Mouse (Mus musculus): Measurements from ENCODE around the gene Nhlrc4. TPM values are rescaled to one million over a fixed set of nuclear protein-coding genes. Genes with fewer than 3 reads are reported as not detected.

The Nhlrc4 gene
- polyA plus RNA-seq, 1 experiment from 2014 or later: not detected

GRCm38 (mm10) chr17:25950706-25951105 is 5.9 kb upstream of the Nhlrc4 start:
- Histone ChIP-seq H3K9me3 (ENCODE audit: control insufficient read depth, low read length) (no peaks in the 10 kb centered on the region), H3K4me1 (ENCODE audit: control insufficient read depth in 2 of 2, insufficient read depth in 2 of 2, low read length in 2 of 2) (peaks cover 5 to 13% of the 10 kb centered on the region in 2 experiments; a peak in 3 of 4 replicates), H3K4me3 (ENCODE audit: control insufficient read depth in 1 of 2, insufficient read depth in 1 of 2, low read depth in 1 of 2, low read length in 2 of 2) (no peak overlapping the region), H3K27ac (replicated peaks in 1 of 2; ENCODE audit: control insufficient read depth in 1 of 2, insufficient read depth in 1 of 2, low read depth in 2 of 2, low read length in 2 of 2) (no peak overlapping the region), H3K36me3 (ENCODE audit: control insufficient read depth, insufficient read depth, low read length) (no peaks in the 10 kb centered on the region), H3K4me2 (ENCODE audit: low read length) (no peak overlapping the region), H3K27me3 (ENCODE audit: control insufficient read depth, insufficient read depth, low read length) (peaks cover 46% of the 10 kb centered on the region), H3K9ac (ENCODE audit: low read length) (no peak overlapping the region)
- no CpG with 5 or more reads among the region's 3 CpGs for WGBS
- ATAC-seq (ENCODE audit: insufficient number of reproducible peaks, insufficient read depth, low FRiP score, low read depth): no peak

- Histone ChIP-seq H3K4me2 (ENCODE audit: low read length) (no peak overlapping the region), H3K4me3 (ENCODE audit: control insufficient read depth in 1 of 2, insufficient read depth in 1 of 2, low read depth in 1 of 2, low read length in 2 of 2) (no peak overlapping the region), H3K9me3 (ENCODE audit: control insufficient read depth, low read length) (no peaks in the 10 kb centered on the region), H3K36me3 (ENCODE audit: control insufficient read depth, insufficient read depth, low read length) (no peaks in the 10 kb centered on the region), H3K9ac (ENCODE audit: low read length) (no peak overlapping the region), H3K27me3 (ENCODE audit: control insufficient read depth, insufficient read depth, low read length) (peaks cover 46% of the 10 kb centered on the region), H3K4me1 (ENCODE audit: control insufficient read depth in 2 of 2, insufficient read depth in 2 of 2, low read length in 2 of 2) (peaks cover 5 to 13% of the 10 kb centered on the region in 2 experiments; a peak in 3 of 4 replicates), H3K27ac (replicated peaks in 1 of 2; ENCODE audit: control insufficient read depth in 1 of 2, insufficient read depth in 1 of 2, low read depth in 2 of 2, low read length in 2 of 2) (no peak overlapping the region)
- no peak for ATAC-seq (ENCODE audit: insufficient number of reproducible peaks, insufficient read depth, low FRiP score, low read depth)
- 80% methylated on average over 5 of the region's 5 CpGs for WGBS
Measured at GRCm38 (mm10) chr17:25949981-25950380, 5.2 kb upstream of the Nhlrc4 start.

DNA sequence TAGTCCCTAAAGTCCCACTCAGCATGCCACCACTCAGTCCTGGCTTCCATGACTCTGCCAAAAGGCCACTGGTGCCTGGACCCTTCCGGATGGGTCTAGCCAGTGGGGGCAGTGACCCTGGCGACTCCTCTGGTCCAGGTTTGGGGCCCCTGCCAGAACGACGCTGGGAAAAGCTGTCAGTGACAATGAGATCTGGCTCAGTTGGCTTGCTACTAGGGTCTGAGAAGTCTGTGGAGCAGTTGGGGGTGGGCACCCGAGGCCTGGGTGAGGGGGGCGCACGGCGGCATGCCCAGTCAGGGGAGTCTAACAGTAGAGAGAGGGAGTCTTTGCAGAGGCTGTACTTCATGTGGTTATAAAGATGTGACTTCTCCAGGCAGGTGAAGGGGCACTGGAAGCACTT is 3.3 kb upstream of the Nhlrc4 start:
- Histone ChIP-seq H3K9ac (ENCODE audit: low read length) (no peak overlapping the region), H3K4me2 (ENCODE audit: low read length) (no peak overlapping the region), H3K27ac (replicated peaks in 1 of 2; ENCODE audit: control insufficient read depth in 1 of 2, insufficient read depth in 1 of 2, low read depth in 2 of 2, low read length in 2 of 2) (no peak overlapping the region), H3K9me3 (ENCODE audit: control insufficient read depth, low read length) (no peaks in the 10 kb centered on the region), H3K4me3 (ENCODE audit: control insufficient read depth in 1 of 2, insufficient read depth in 1 of 2, low read depth in 1 of 2, low read length in 2 of 2) (no peak overlapping the region), H3K4me1 (ENCODE audit: control insufficient read depth in 2 of 2, insufficient read depth in 2 of 2, low read length in 2 of 2) (peaks cover 5 to 13% of the 10 kb centered on the region in 2 experiments; a peak in 3 of 4 replicates), H3K27me3 (ENCODE audit: control insufficient read depth, insufficient read depth, low read length) (peaks cover 36% of the 10 kb centered on the region), H3K36me3 (ENCODE audit: control insufficient read depth, insufficient read depth, low read length) (no peaks in the 10 kb centered on the region)
- no peak for ATAC-seq (ENCODE audit: insufficient number of reproducible peaks, insufficient read depth, low FRiP score, low read depth)
- 74% methylated on average over 8 of the region's 8 CpGs for WGBS

- Histone ChIP-seq H3K36me3 (ENCODE audit: control insufficient read depth, insufficient read depth, low read length) (no peaks in the 10 kb centered on the region), H3K27ac (replicated peaks in 1 of 2; ENCODE audit: control insufficient read depth in 1 of 2, insufficient read depth in 1 of 2, low read depth in 2 of 2, low read length in 2 of 2) (no peak overlapping the region), H3K4me2 (ENCODE audit: low read length) (no peak overlapping the region), H3K9me3 (ENCODE audit: control insufficient read depth, low read length) (no peaks in the 10 kb centered on the region), H3K27me3 (ENCODE audit: control insufficient read depth, insufficient read depth, low read length) (peaks cover 31% of the 10 kb centered on the region), H3K4me1 (ENCODE audit: control insufficient read depth in 2 of 2, insufficient read depth in 2 of 2, low read length in 2 of 2) (peaks cover 5 to 13% of the 10 kb centered on the region in 2 experiments; a peak in 3 of 4 replicates), H3K9ac (ENCODE audit: low read length) (no peak overlapping the region), H3K4me3 (ENCODE audit: control insufficient read depth in 1 of 2, insufficient read depth in 1 of 2, low read depth in 1 of 2, low read length in 2 of 2) (no peak overlapping the region)
- WGBS: 73% methylated on average over 4 of the region's 4 CpGs
- ATAC-seq (ENCODE audit: insufficient number of reproducible peaks, insufficient read depth, low FRiP score, low read depth): no peak
Measured at GRCm38 (mm10) chr17:25947576-25947975, 2.8 kb upstream of the Nhlrc4 start.

GRCm38 (mm10) chr17:25946891-25947290 is 2.1 kb upstream of the Nhlrc4 start:
- Histone ChIP-seq H3K4me2 (ENCODE audit: low read length) (no peak overlapping the region), H3K9ac (ENCODE audit: low read length) (no peak overlapping the region), H3K27ac (replicated peaks in 1 of 2; ENCODE audit: control insufficient read depth in 1 of 2, insufficient read depth in 1 of 2, low read depth in 2 of 2, low read length in 2 of 2) (no peak overlapping the region), H3K27me3 (ENCODE audit: control insufficient read depth, insufficient read depth, low read length) (peaks cover 25% of the 10 kb centered on the region), H3K4me3 (ENCODE audit: control insufficient read depth in 1 of 2, insufficient read depth in 1 of 2, low read depth in 1 of 2, low read length in 2 of 2) (no peak overlapping the region), H3K9me3 (ENCODE audit: control insufficient read depth, low read length) (no peaks in the 10 kb centered on the region), H3K4me1 (ENCODE audit: control insufficient read depth in 2 of 2, insufficient read depth in 2 of 2, low read length in 2 of 2) (peaks cover 5 to 7% of the 10 kb centered on the region in 2 experiments; a peak in 3 of 4 replicates), H3K36me3 (ENCODE audit: control insufficient read depth, insufficient read depth, low read length) (no peaks in the 10 kb centered on the region)
- 81% methylated on average over 8 of the region's 8 CpGs for WGBS
- ATAC-seq (ENCODE audit: insufficient number of reproducible peaks, insufficient read depth, low FRiP score, low read depth): no peak

DNA sequence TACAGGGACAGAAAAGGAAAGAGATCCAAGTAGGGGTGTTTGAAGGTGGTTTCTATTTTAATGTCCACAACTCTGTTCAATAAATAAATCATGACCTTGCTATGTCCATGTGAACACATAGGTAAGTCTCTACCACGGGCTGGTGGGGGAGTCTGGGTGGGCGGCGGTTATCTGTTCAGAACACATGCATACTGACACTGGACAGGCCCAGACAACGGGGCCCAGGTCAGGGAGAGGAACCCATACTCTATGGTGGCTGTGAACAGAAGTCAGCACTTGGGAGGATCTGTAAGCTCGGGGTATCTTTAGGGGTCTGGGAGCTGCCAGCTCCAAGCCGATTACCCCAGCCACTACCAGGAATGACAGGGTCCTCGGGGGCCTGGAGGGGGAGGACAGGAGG is 1.6 kb upstream of the Nhlrc4 start:
- Histone ChIP-seq H3K4me2 (ENCODE audit: low read length) (no peak overlapping the region), H3K4me1 (ENCODE audit: control insufficient read depth in 2 of 2, insufficient read depth in 2 of 2, low read length in 2 of 2) (peaks cover 3 to 4% of the 10 kb centered on the region in 2 experiments; a peak in 2 of 4 replicates), H3K27ac (replicated peaks in 1 of 2; ENCODE audit: control insufficient read depth in 1 of 2, insufficient read depth in 1 of 2, low read depth in 2 of 2, low read length in 2 of 2) (no peak overlapping the region), H3K27me3 (ENCODE audit: control insufficient read depth, insufficient read depth, low read length) (peaks cover 19% of the 10 kb centered on the region), H3K36me3 (ENCODE audit: control insufficient read depth, insufficient read depth, low read length) (no peaks in the 10 kb centered on the region), H3K4me3 (ENCODE audit: control insufficient read depth in 1 of 2, insufficient read depth in 1 of 2, low read depth in 1 of 2, low read length in 2 of 2) (no peak overlapping the region), H3K9ac (ENCODE audit: low read length) (no peak overlapping the region), H3K9me3 (ENCODE audit: control insufficient read depth, low read length) (no peaks in the 10 kb centered on the region)
- 68% methylated on average over 7 of the region's 7 CpGs for WGBS
- ATAC-seq (ENCODE audit: insufficient number of reproducible peaks, insufficient read depth, low FRiP score, low read depth): no peak

GRCm38 (mm10) chr17:25945517-25946155 is 875 bp upstream of the Nhlrc4 start:
- Histone ChIP-seq H3K27me3 (ENCODE audit: control insufficient read depth, insufficient read depth, low read length) (peaks cover 12% of the 10 kb centered on the region), H3K4me2 (ENCODE audit: low read length) (no peak overlapping the region), H3K4me3 (ENCODE audit: control insufficient read depth in 1 of 2, insufficient read depth in 1 of 2, low read depth in 1 of 2, low read length in 2 of 2) (no peak overlapping the region), H3K4me1 (ENCODE audit: control insufficient read depth in 2 of 2, insufficient read depth in 2 of 2, low read length in 2 of 2) (peaks cover 4 to 6% of the 10 kb centered on the region in 2 experiments; a peak in 3 of 4 replicates), H3K27ac (replicated peaks in 1 of 2; ENCODE audit: control insufficient read depth in 1 of 2, insufficient read depth in 1 of 2, low read depth in 2 of 2, low read length in 2 of 2) (no peak overlapping the region), H3K9ac (ENCODE audit: low read length) (no peak overlapping the region), H3K36me3 (ENCODE audit: control insufficient read depth, insufficient read depth, low read length) (no peaks in the 10 kb centered on the region), H3K9me3 (ENCODE audit: control insufficient read depth, low read length) (no peaks in the 10 kb centered on the region)
- no peak for ATAC-seq (ENCODE audit: insufficient number of reproducible peaks, insufficient read depth, low FRiP score, low read depth)
- WGBS: 65% methylated on average over 9 of the region's 9 CpGs

GRCm38 (mm10) chr17:25943769-25944168 is 992 bp downstream of the Nhlrc4 start:
- no peak overlapping the region for H3K9ac ChIP-seq (ENCODE audit: low read length)
- no peaks in the 10 kb centered on the region for H3K27me3 ChIP-seq (ENCODE audit: control insufficient read depth, insufficient read depth, low read length)
- H3K36me3 ChIP-seq (ENCODE audit: control insufficient read depth, insufficient read depth, low read length): peaks cover 4% of the 10 kb centered on the region
- WGBS: 63% methylated on average over 9 of the region's 9 CpGs
- no peak overlapping the region for H3K4me3 ChIP-seq (ENCODE audit: control insufficient read depth in 1 of 2, insufficient read depth in 1 of 2, low read depth in 1 of 2, low read length in 2 of 2)
- no peak overlapping the region for H3K4me2 ChIP-seq (ENCODE audit: low read length)
- H3K27ac ChIP-seq (replicated peaks in 1 of 2; ENCODE audit: control insufficient read depth in 1 of 2, insufficient read depth in 1 of 2, low read depth in 2 of 2, low read length in 2 of 2): no peak overlapping the region
- no peak for ATAC-seq (ENCODE audit: insufficient number of reproducible peaks, insufficient read depth, low FRiP score, low read depth)
- H3K9me3 ChIP-seq (ENCODE audit: control insufficient read depth, low read length): no peaks in the 10 kb centered on the region
- peaks cover 5 to 10% of the 10 kb centered on the region in 2 experiments; a peak in 3 of 4 replicates for H3K4me1 ChIP-seq (ENCODE audit: control insufficient read depth in 2 of 2, insufficient read depth in 2 of 2, low read length in 2 of 2)

Data from heart, embryonic 14.5 days (tissue).